ENCODE assay signal across 8 mouse cellular contexts in genomic region chr17:25221821-25222503, GRCm38 (mm10). TPM values are rescaled to one million over a fixed set of nuclear protein-coding genes. Genes with fewer than 3 reads are reported as not detected.
DNase-seq lines count a peak whose midpoint lies in the region; ATAC-seq lines count a peak whose summit lies in the region.

No protein-coding gene starts in this region.

- peak; percentile 41 for ATAC-seq in erythroid progenitor cell, adult 5-6 weeks (replicated peaks; ENCODE audit: low FRiP score, poor library complexity, severe bottlenecking)
- peak; percentile 82 for ATAC-seq in limb, embryonic 12.5 days (ENCODE audit: insufficient number of reproducible peaks, insufficient read depth, low FRiP score, low TSS enrichment, low read depth)
- ATAC-seq in midbrain, embryonic 12.5 days (ENCODE audit: low FRiP score, low read depth) = peak; percentile 83

- peak overlapping the region; percentile 80 for H3K4me2 ChIP-seq in limb, embryonic 12.5 days
- peak overlapping the region; percentile 69 for H3K4me2 ChIP-seq in midbrain, embryonic 12.5 days (replicated peaks)

- no peaks in the 10 kb centered on the region for H3K9me3 ChIP-seq in limb, embryonic 12.5 days
- no peaks in the 10 kb centered on the region for H3K9me3 ChIP-seq in midbrain, embryonic 12.5 days

- 0 out of 2 replicates have a peak, but pooled peaks cover 6% of the 10 kb centered on the region for H3K4me1 ChIP-seq in brown adipose tissue, adult 24 weeks (ENCODE audit: control insufficient read depth, insufficient read depth, insufficient read length, low read length)
- peaks cover 23% of the 10 kb centered on the region for H3K4me1 ChIP-seq in limb, embryonic 12.5 days (replicated peaks)
- H3K4me1 ChIP-seq in midbrain, embryonic 12.5 days = peaks cover 11% of the 10 kb centered on the region; the same call in 1 of the 2 replicates

- peak overlapping the region; percentile 43 for H3K4me3 ChIP-seq in brown adipose tissue, adult 24 weeks (ENCODE audit: insufficient read depth, low read depth, low read length)
- H3K4me3 ChIP-seq in limb, embryonic 12.5 days (replicated peaks) = peak overlapping the region; percentile 45
- H3K4me3 ChIP-seq in midbrain, embryonic 12.5 days = peak overlapping the region; percentile 42

- no peak overlapping the region for H3K27ac ChIP-seq in brown adipose tissue, adult 24 weeks (replicated peaks; ENCODE audit: low read depth, low read length)
- H3K27ac ChIP-seq in limb, embryonic 12.5 days = peak overlapping the region; percentile 25; the same call in 1 of the 2 replicates
- peak overlapping the region; percentile 52; the same call in 1 of the 2 replicates for H3K27ac ChIP-seq in midbrain, embryonic 12.5 days (replicated peaks)

- peak; percentile 92 for DNase-seq in heart, adult 11 months
- no peak for DNase-seq in heart, adult 9 months (ENCODE audit: low spot score in 2 of 2)
- DNase-seq in induced T-regulatory cell, adult 2 months (ENCODE audit: low read depth) = peak; percentile 93
- DNase-seq in splenic B cell, adult 2 months (ENCODE audit: low read depth, low spot score) = peak; percentile 64

- peak overlapping the region; percentile 58 for H3K9ac ChIP-seq in limb, embryonic 12.5 days (replicated peaks)
- peak overlapping the region; percentile 32; the same call in 1 of the 2 replicates for H3K9ac ChIP-seq in midbrain, embryonic 12.5 days (replicated peaks)

- H3K36me3 ChIP-seq in limb, embryonic 12.5 days = peaks cover 57% of the 10 kb centered on the region
- peaks cover 13% of the 10 kb centered on the region for H3K36me3 ChIP-seq in midbrain, embryonic 12.5 days
- no peaks in the 10 kb centered on the region; the same call in 1 of the 2 replicates for H3K36me3 ChIP-seq in splenic B cell, adult 2 months (ENCODE audit: control insufficient read depth, insufficient read depth, low read length, poor library complexity, severe bottlenecking)

- WGBS in limb, embryonic 12.5 days = under 1% methylated on average over 20 of the region's 30 CpGs
- WGBS in midbrain, embryonic 12.5 days = under 1% methylated on average over 23 of the region's 30 CpGs

- no peaks in the 10 kb centered on the region for H3K27me3 ChIP-seq in limb, embryonic 12.5 days
- peaks cover 8% of the 10 kb centered on the region for H3K27me3 ChIP-seq in midbrain, embryonic 12.5 days
- no peaks in the 10 kb centered on the region for H3K27me3 ChIP-seq in splenic B cell, adult 2 months (ENCODE audit: control insufficient read depth, insufficient read depth, low read length, poor library complexity, severe bottlenecking)

RNA-seq across cellular contexts. Expression of gene Gnptg, which starts 18.0 kb away (rescaled TPM):
- polyA plus RNA-seq in brown adipose tissue, adult 24 weeks (2012; ENCODE audit: insufficient read depth, insufficient read length, missing spikeins) = 27.6 and 32.7 TPM in 2 replicates
- 10.5 and 13.8 TPM in 2 replicates for total RNA-seq in erythroid progenitor cell, adult 5-6 weeks (2015; ENCODE audit: low replicate concordance)
- total RNA-seq in erythroid progenitor cell, adult 5-6 weeks (2017; ENCODE audit: low replicate concordance) = 5.8 and 8.4 TPM in 2 replicates
- 30.4 and 34.0 TPM in 2 replicates for polyA plus RNA-seq in limb, embryonic 12.5 days (2016; fragmentation: Nextera tagmentation; extraction: Ambion mirVana)
- 66.8 and 68.4 TPM in 2 replicates for polyA plus RNA-seq in midbrain, embryonic 12.5 days (2016; fragmentation: Nextera tagmentation; extraction: Ambion mirVana)

RNA-seq across cellular contexts. Expression of gene Tsr3, which starts 18.0 kb away (rescaled TPM):
- polyA plus RNA-seq in brown adipose tissue, adult 24 weeks (2012; ENCODE audit: insufficient read depth, insufficient read length, missing spikeins) = 9.9 and 13.1 TPM in 2 replicates
- total RNA-seq in erythroid progenitor cell, adult 5-6 weeks (2015; ENCODE audit: low replicate concordance) = 2.9 TPM in 1 of 2 replicates, not detected in the other
- 3.1 and 6.5 TPM in 2 replicates for total RNA-seq in erythroid progenitor cell, adult 5-6 weeks (2017; ENCODE audit: low replicate concordance)
- polyA plus RNA-seq in limb, embryonic 12.5 days (2016; fragmentation: Nextera tagmentation; extraction: Ambion mirVana) = 63.8 and 66.4 TPM in 2 replicates
- 67.2 and 67.7 TPM in 2 replicates for polyA plus RNA-seq in midbrain, embryonic 12.5 days (2016; fragmentation: Nextera tagmentation; extraction: Ambion mirVana)

RNA-seq across cellular contexts. Expression of gene Unkl, which starts 33.8 kb away (rescaled TPM):
- polyA plus RNA-seq in brown adipose tissue, adult 24 weeks (2012; ENCODE audit: insufficient read depth, insufficient read length, missing spikeins) = 2.5 and 4.3 TPM in 2 replicates
- 28.8 and 41.9 TPM in 2 replicates for total RNA-seq in erythroid progenitor cell, adult 5-6 weeks (2015; ENCODE audit: low replicate concordance)
- 29.3 and 36.7 TPM in 2 replicates for total RNA-seq in erythroid progenitor cell, adult 5-6 weeks (2017; ENCODE audit: low replicate concordance)
- polyA plus RNA-seq in limb, embryonic 12.5 days (2016; fragmentation: Nextera tagmentation; extraction: Ambion mirVana) = 10.3 and 10.5 TPM in 2 replicates
- 10.0 and 10.9 TPM in 2 replicates for polyA plus RNA-seq in midbrain, embryonic 12.5 days (2016; fragmentation: Nextera tagmentation; extraction: Ambion mirVana)

RNA-seq across cellular contexts. Expression of gene Baiap3, which starts 34.2 kb away (rescaled TPM):
- 1.1 and 2.9 TPM in 2 replicates for polyA plus RNA-seq in brown adipose tissue, adult 24 weeks (2012; ENCODE audit: insufficient read depth, insufficient read length, missing spikeins)
- not detected in 2 replicates for total RNA-seq in erythroid progenitor cell, adult 5-6 weeks (2015; ENCODE audit: low replicate concordance)
- not detected in 2 replicates for total RNA-seq in erythroid progenitor cell, adult 5-6 weeks (2017; ENCODE audit: low replicate concordance)
- 1.6 and 2.5 TPM in 2 replicates for polyA plus RNA-seq in limb, embryonic 12.5 days (2016; fragmentation: Nextera tagmentation; extraction: Ambion mirVana)
- polyA plus RNA-seq in midbrain, embryonic 12.5 days (2016; fragmentation: Nextera tagmentation; extraction: Ambion mirVana) = 4.2 and 4.6 TPM in 2 replicates

RNA-seq across cellular contexts. Expression of gene BC003965, which starts 37.6 kb away (rescaled TPM):
- 27.3 and 36.9 TPM in 2 replicates for polyA plus RNA-seq in brown adipose tissue, adult 24 weeks (2012; ENCODE audit: insufficient read depth, insufficient read length, missing spikeins)
- total RNA-seq in erythroid progenitor cell, adult 5-6 weeks (2015; ENCODE audit: low replicate concordance) = 5.0 and 7.9 TPM in 2 replicates
- total RNA-seq in erythroid progenitor cell, adult 5-6 weeks (2017; ENCODE audit: low replicate concordance) = 2.0 and 3.5 TPM in 2 replicates
- polyA plus RNA-seq in limb, embryonic 12.5 days (2016; fragmentation: Nextera tagmentation; extraction: Ambion mirVana) = 35.5 and 35.7 TPM in 2 replicates
- 33.4 and 33.6 TPM in 2 replicates for polyA plus RNA-seq in midbrain, embryonic 12.5 days (2016; fragmentation: Nextera tagmentation; extraction: Ambion mirVana)

Comparison
In these comparisons a context has a peak if more than half of its experiments do, and no peak if none do; other contexts are left out.
1. DNase-seq: peak in heart, adult 11 months (single experiment), induced T-regulatory cell, adult 2 months (single experiment) and splenic B cell, adult 2 months (single experiment); none in heart, adult 9 months (0 of 2).
2. Peak in every context shown above with its lines, with median percentiles within 50 percentile points of each other: H3K4me3 ChIP-seq and ATAC-seq.